Comparison of ENCODE assay signal across 9 mouse cellular contexts in genomic region chr5:122627243-122627642, GRCm38 (mm10). TPM values are rescaled to one million over a fixed set of nuclear protein-coding genes. Genes with fewer than 3 reads are reported as not detected.
DNase-seq lines count a peak whose midpoint lies in the region; ATAC-seq and TF ChIP-seq lines count a peak whose summit lies in the region.
"Had no signal": no experiment of that assay in that cellular context is flagged by ENCODE, and none has a peak within 500 bp of the region (broad histone marks: within the 10 kb centered on the region; RNA-seq: fewer than 3 reads in every experiment).

No protein-coding gene starts in this region.

- no peaks in the 10 kb centered on the region for H3K9me3 ChIP-seq in hindbrain, embryonic 11.5 days (ENCODE audit: control insufficient read depth, low read length)
- no peaks in the 10 kb centered on the region for H3K9me3 ChIP-seq in lung, postnatal 0 days (ENCODE audit: low read length)

- peak; percentile 83 for ATAC-seq in frontal cortex, adult (ENCODE audit: low TSS enrichment)
- peak; percentile 47; the same call in 1 of the 2 replicates for ATAC-seq in hindbrain, embryonic 11.5 days (ENCODE audit: low FRiP score)
- peak; percentile 81 for ATAC-seq in lung, postnatal 0 days

- H3K4me1 ChIP-seq in cerebellum, adult 2 months (ENCODE audit: control insufficient read depth, insufficient read depth, low read length), result no peaks in the 10 kb centered on the region; the same call in 1 of the 2 replicates
- H3K4me1 ChIP-seq in hindbrain, embryonic 11.5 days (replicated peaks; ENCODE audit: control insufficient read depth, insufficient read depth, low read length), result no peaks in the 10 kb centered on the region
- no peaks in the 10 kb centered on the region for H3K4me1 ChIP-seq in lung, postnatal 0 days (ENCODE audit: insufficient read depth, low read depth, low read length)

- H3K27me3 ChIP-seq in cerebellum, adult 2 months (ENCODE audit: control insufficient read depth, insufficient read depth, low read length), result no peaks in the 10 kb centered on the region
- no peaks in the 10 kb centered on the region for H3K27me3 ChIP-seq in hindbrain, embryonic 11.5 days (ENCODE audit: control insufficient read depth, insufficient read depth, low read length)
- H3K27me3 ChIP-seq in lung, postnatal 0 days (replicated peaks; ENCODE audit: insufficient read depth, low read length), result no peaks in the 10 kb centered on the region

- H3K36me3 ChIP-seq in hindbrain, embryonic 11.5 days (ENCODE audit: control insufficient read depth, insufficient read depth, low read length), result no peaks in the 10 kb centered on the region
- no peaks in the 10 kb centered on the region for H3K36me3 ChIP-seq in lung, postnatal 0 days (ENCODE audit: insufficient read depth, low read length)

- no peak overlapping the region for H3K4me2 ChIP-seq in hindbrain, embryonic 11.5 days (replicated peaks; ENCODE audit: low read depth, low read length)
- H3K4me2 ChIP-seq in lung, postnatal 0 days (replicated peaks; ENCODE audit: low read depth, low read length), result no peak overlapping the region

- no peak for TF ChIP-seq POLR2A in cerebellum, adult 2 months (IDR thresholded peaks at IDR 0.05; ENCODE audit: borderline replicate concordance, insufficient read depth, low read length)

- no peak overlapping the region for H3K4me3 ChIP-seq in cerebellum, adult 2 months (replicated peaks; ENCODE audit: insufficient read depth, low read depth, low read length)
- no peak overlapping the region for H3K4me3 ChIP-seq in hindbrain, embryonic 11.5 days (ENCODE audit: low read depth, low read length)
- H3K4me3 ChIP-seq in lung, postnatal 0 days (ENCODE audit: low read depth, low read length), result no peak overlapping the region
- H3K4me3 ChIP-seq: megakaryocyte, embryonic 14.5 days had no signal

- H3K9ac ChIP-seq in hindbrain, embryonic 11.5 days (ENCODE audit: low read depth, low read length), result no peak overlapping the region
- no peak overlapping the region for H3K9ac ChIP-seq in lung, postnatal 0 days (replicated peaks; ENCODE audit: low read depth)

- peak; percentile 98 for TF ChIP-seq CTCF in cerebellum, adult 2 months (IDR thresholded peaks at IDR 0.05; ENCODE audit: borderline replicate concordance, insufficient read depth, low read depth, low read length)
- TF ChIP-seq CTCF in lung, postnatal 0 days (IDR thresholded peaks at IDR 0.05), result peak; percentile 98

- DNase-seq in MN1 (ENCODE audit: low spot score), result peak; percentile 77
- peak; percentile 86 to 93 for DNase-seq in cerebellum, adult 2 months
- peak; percentile 91 for DNase-seq in hindbrain, embryonic 11.5 days (ENCODE audit: low spot score)
- peak; percentile 93 for DNase-seq in layer of hippocampus, adult 9-10 months (ENCODE audit: low spot score)
- DNase-seq in lung, postnatal 0 days (ENCODE audit: low spot score), result peak; percentile 91
- DNase-seq in retina, adult 2 months (ENCODE audit: low read depth, low spot score), result peak; percentile 70
- peak; percentile 87 for DNase-seq in thymus, postnatal 14 days

- TF ChIP-seq EP300 in lung, postnatal 0 days (IDR thresholded peaks at IDR 0.05), result no peak

- H3K27ac ChIP-seq in cerebellum, adult 2 months (ENCODE audit: insufficient read depth, low read length), result no peak overlapping the region
- no peak overlapping the region for H3K27ac ChIP-seq in hindbrain, embryonic 11.5 days (ENCODE audit: low read depth, low read length)
- no peak overlapping the region for H3K27ac ChIP-seq in lung, postnatal 0 days (ENCODE audit: low read length)

- WGBS in cerebellum, adult 2 months, result 42% methylated on average over 2 of the region's 2 CpGs
- 47% methylated on average over 2 of the region's 2 CpGs for WGBS in hindbrain, embryonic 11.5 days
- 43% methylated on average over 2 of the region's 2 CpGs for WGBS in lung, postnatal 0 days

RNA-seq across cellular contexts. Expression of gene Ift81, which starts 12.9 kb away (rescaled TPM):
- 20.4 and 22.3 TPM in 2 replicates for polyA plus RNA-seq in cerebellum, adult 2 months (2012; rRNA removed)
- polyA plus RNA-seq in hindbrain, embryonic 11.5 days (2014; fragmentation: Nextera tagmentation; extraction: Ambion mirVana), result 46.1 and 49.1 TPM in 2 replicates
- polyA plus RNA-seq in lung, postnatal 0 days (2015; fragmentation: Nextera tagmentation; extraction: Ambion mirVana), result 29.5 and 38.5 TPM in 2 replicates

RNA-seq across cellular contexts. Expression of gene P2rx7, which starts 16.5 kb away (rescaled TPM):
- polyA plus RNA-seq in cerebellum, adult 2 months (2012; rRNA removed), result 13.5 and 16.8 TPM in 2 replicates
- polyA plus RNA-seq in hindbrain, embryonic 11.5 days (2014; fragmentation: Nextera tagmentation; extraction: Ambion mirVana), result 3.4 and 3.5 TPM in 2 replicates
- polyA plus RNA-seq in lung, postnatal 0 days (2015; fragmentation: Nextera tagmentation; extraction: Ambion mirVana), result 6.7 and 7.0 TPM in 2 replicates
